Mouse (Mus musculus): ENCODE measurements around the gene Tcp11l1.
A peak's percentile ranks its signal among the peaks of the same experiment; 100 is the strongest.

The Tcp11l1 gene

GRCm38 (mm10) chr2:104712486-104712809, 479 bp upstream of the Tcp11l1 start:
- no peak for DNase-seq (ENCODE audit: low read depth, low spot score)

DNA sequence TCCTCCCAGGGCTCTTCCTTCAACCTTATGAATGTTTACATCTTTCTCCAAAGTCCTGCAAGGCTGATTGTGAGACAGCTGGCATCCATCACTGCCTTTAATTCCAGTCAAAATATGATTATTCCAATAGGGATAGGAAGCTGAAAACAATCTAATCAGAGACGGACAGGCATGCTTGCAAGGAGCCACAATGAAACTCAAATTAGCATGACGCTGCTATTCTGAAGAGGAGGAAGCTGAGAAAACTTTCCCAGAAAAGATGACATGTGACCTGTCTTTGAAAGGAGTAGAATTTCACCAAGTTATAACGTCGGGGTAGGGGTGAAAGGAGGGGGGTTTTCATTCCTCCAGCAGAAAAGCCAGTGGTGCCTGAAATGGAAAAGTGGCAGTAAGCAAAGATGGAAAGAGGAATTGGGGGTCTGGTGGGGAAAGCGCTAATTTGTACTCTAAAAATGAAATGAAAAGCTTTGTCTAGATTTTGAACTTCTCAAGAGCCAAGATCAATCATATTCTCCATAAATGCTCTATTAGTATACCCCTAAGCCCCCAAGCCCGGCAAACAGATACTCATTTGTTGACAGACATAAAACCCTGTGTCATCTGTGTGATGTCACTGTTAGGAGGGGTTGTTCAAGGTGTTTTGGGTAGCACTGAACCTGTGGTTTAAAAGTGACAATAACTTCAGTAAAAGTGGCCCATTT, 1.1 kb downstream of the Tcp11l1 start:
- DNase-seq (ENCODE audit: low read depth, low spot score) = no peak

GRCm38 (mm10) chr2:104709786-104710337, 2.1 kb downstream of the Tcp11l1 start:
- DNase-seq (ENCODE audit: low read depth, low spot score) = no peak

DNA sequence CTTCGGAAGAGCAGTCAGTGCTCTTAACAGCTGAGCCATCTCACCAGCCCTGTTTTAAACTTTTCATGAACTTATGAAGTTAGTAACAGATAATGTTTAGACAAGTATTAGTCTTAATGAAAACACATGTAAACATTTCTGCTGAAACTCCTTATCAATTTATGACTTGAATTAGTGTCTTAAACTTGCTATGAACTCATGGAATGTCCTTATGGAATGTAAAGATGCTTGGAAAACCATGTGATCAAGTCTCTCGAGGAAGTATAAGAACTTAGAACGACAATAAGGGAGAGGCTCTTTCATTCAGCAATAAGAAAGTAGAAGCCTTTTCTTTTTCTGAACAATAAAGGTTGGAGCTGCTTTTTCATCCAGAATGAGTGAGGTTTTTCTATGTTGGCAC, 7.6 kb downstream of the Tcp11l1 start:
- no peak for DNase-seq (ENCODE audit: low read depth, low spot score)

GRCm38 (mm10) chr2:104703158-104703557, 8.8 kb downstream of the Tcp11l1 start:
- DNase-seq (ENCODE audit: low read depth, low spot score) = no peak

DNA sequence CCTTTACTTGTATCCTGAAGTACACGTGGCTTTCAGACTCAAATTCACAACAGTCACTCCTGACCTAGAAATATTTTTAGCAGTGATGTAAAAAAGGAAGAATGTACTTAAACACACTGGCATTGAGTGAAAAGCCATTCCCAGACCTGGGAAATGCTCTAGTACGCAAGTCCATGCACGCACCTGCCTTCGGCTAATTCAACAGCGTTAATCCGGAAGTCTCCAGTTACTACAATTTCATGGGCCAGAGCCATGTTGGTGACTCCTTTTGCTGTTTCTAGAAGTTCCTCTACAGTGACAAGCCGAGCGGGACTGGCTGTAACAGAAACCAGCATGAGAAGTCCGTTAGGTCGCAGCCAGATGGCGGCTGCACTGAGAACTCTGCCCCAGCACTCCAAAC, 12.3 kb downstream of the Tcp11l1 start:
- DNase-seq (ENCODE audit: low read depth, low spot score) = no peak

DNA sequence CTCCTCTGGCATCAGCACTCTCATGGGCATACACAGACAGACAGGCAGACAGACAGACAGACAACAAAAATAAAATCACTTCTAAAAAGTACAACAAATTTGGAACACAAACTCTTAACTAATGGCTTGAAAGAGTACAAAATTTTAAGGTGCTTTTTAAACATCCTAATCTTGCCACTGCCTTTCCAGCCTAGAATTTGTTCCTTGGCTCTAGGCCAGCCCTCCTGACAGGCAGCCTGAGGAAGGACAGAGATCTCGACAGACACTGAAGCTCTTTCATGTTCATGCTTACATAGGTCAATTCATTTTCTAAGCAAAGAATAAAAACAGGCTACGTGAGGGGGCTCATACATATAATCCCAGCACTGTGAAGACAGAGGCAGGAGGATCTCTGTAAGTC, 19.4 kb downstream of the Tcp11l1 start:
- no peak for DNase-seq (ENCODE audit: low read depth, low spot score)

DNA sequence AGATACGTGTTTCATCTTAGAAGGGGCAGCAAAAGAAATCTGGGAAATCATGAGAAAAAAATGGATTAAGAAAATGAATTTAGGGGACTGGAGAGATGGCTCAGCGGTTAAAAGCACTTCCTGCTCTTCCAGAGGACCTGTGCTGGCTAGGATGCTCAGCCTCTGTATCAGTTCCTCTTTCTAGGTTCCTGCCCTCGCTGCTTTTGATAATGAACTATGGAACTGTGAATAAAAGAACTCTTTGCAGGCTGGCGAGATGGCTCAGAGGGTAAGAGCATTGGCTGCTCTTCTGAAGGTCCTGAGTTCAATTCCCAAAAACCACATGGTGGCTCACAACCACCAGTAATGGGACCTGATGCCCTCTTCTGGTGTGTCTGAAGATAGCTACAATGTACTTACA, 21.2 kb downstream of the Tcp11l1 start:
- no peak for DNase-seq (ENCODE audit: low read depth, low spot score)

DNA sequence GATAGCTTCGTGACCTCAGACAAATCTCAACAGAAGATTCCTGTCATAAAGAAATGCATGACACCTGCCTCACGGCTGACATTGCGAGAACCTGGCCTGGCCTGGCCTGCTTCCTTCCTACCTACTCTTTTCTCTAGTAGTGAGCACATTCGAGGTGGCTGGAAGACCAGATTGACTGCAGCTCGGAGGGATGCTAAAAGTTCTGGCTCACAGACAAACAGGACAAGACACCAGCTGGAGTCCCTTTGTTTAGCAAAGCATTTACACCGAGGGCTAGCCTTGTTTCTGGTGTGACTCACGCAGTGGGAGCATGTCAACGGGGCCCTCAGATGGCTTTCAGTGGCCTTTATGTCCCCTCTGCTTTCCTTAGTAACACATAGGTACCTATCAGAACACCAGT, 23.2 kb downstream of the Tcp11l1 start:
- DNase-seq (ENCODE audit: low read depth, low spot score) = no peak

- DNase-seq (ENCODE audit: low read depth, low spot score) = no peak
These were observed 23.6 kb downstream of the Tcp11l1 start for GRCm38 (mm10) chr2:104688321-104688720.

DNA sequence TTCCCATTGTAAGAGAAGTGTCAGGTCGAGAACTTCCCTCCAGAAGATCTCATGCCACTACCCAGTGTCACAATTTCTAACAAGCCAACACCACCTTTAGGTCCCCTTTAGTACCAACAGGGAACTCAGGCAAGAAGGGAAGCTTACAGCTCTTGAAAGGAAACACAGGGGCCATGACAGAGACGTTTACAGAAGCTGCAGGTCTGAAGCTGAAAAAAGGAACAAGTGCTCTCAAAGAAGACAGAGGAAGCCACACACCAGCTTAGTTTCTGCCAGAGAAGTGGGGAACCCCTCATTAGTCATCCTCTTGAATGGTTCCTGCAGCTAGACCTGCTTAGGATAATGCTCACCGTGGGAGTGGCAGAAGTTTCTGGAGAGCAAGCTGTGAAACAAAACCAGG, 24.7 kb downstream of the Tcp11l1 start:
- DNase-seq (ENCODE audit: low read depth, low spot score) = no peak

DNA sequence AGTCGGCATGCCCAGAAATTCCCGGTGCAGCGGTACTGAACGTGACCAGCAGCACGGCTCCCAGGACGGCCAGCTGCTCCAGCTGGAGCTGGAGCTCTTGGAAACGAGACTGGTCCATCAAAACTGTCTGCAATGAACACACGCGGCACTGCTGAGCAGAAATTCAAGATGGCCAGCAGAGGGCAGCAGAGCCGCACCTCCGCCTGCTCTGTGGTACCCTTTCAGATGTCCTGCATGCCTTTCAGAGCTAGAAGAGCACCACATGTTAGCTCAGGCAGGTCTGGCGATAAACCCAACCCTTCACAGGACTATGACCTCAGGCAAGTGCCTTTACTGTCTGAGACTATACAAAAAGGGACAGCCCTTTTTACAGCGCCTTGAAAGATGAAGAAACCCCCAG, 26.6 kb downstream of the Tcp11l1 start:
- peak; percentile 27 for DNase-seq (ENCODE audit: low read depth, low spot score)

GRCm38 (mm10) chr2:104684771-104685170, 27.2 kb downstream of the Tcp11l1 start:
- DNase-seq (ENCODE audit: low read depth, low spot score) = no peak

GRCm38 (mm10) chr2:104677326-104677725, 34.6 kb downstream of the Tcp11l1 start:
- no peak for DNase-seq (ENCODE audit: low read depth, low spot score)

GRCm38 (mm10) chr2:104671724-104672123, 40.2 kb downstream of the Tcp11l1 start:
- no peak for DNase-seq (ENCODE audit: low read depth, low spot score)

DNA sequence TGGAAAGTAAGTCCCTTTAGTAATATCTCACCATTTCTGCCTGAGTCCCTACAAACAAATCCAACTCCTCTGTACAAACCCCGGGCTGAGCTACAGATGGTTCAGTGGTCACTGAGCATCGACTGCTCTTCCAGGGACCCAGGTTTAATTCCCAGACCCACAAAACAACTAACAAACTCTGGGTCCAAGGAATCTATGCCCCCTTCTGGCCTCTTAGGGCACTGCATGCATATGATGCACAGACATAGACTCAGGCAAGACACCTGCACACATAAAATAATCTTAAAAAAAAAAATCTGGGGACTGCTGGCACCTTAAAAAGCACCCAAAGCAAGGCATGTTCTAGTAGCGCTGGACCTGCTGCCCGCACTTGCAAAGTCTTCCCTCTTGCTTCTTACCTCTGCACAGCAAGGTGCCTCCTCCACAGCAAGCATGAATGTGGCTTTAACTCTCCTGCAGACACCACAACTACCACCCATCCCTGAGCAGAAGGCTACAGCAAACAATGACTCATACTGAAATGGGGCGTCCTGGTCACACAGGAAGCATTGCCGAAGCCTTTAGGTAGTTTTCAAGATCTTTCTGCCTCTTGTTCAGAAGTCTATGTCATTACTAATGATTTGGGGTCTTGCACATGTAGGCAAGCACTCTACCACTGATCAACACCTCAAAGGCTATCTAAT, 42.7 kb downstream of the Tcp11l1 start:
- DNase-seq (ENCODE audit: low read depth, low spot score) = no peak

- DNase-seq (ENCODE audit: low read depth, low spot score) = no peak
These were observed 48.4 kb downstream of the Tcp11l1 start for GRCm38 (mm10) chr2:104663372-104664100.

DNA sequence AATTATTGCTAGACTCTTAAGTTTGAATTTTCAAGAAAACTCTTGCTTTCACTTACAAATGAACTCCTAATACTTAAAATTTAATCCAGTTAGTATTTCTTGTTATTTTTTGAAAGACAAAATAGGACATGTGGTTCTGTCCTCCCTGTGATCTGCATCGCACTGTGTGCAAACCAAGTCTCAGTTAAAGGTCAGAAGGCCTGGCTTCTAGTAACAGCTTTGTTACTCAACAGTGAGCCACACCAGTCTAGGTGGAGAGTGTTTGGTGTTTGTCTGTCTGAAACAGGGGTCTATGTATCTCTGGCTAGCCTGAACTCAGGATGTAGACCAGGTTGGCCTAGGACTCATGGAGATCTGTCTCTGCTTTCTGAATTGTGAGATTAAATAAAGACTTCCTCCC, 53.3 kb downstream of the Tcp11l1 start:
- no peak for DNase-seq (ENCODE audit: low read depth, low spot score)

DNA sequence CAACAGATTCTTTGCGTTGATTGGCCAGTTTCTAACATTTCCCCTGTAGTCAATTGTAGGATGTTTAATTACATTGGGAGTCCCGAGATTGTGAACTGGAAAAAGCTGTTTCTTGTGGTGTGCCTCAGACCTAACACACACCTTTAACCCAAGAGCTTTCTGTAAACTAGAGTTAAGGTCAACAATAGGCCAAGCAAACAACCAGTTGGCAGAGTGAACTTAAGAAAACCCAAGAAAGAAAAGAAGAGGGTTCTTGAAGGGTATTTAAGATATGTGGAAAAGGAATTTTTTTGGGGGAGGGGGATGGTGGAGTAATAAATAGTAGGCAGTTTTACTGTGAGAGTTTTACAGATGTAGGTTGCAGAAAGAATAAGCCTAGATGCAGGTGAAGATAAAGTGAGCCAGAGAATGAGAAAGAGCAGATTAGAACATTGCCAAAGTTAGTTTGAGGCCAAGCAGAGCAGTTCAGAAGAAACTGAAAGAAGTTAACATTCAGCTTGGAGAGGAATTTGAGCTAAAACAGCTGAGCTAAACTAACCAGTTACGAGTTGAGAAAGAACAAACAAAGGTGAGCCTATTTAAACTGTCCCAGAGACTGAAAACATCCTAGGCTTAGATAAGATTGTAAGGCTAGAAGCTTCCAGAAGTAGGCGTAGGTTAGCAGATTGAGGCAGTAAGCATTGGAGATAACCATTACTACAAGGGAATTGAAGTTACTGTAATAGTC, 95.8 kb downstream of the Tcp11l1 start:
- DNase-seq (ENCODE audit: low read depth, low spot score) = no peak

DNA sequence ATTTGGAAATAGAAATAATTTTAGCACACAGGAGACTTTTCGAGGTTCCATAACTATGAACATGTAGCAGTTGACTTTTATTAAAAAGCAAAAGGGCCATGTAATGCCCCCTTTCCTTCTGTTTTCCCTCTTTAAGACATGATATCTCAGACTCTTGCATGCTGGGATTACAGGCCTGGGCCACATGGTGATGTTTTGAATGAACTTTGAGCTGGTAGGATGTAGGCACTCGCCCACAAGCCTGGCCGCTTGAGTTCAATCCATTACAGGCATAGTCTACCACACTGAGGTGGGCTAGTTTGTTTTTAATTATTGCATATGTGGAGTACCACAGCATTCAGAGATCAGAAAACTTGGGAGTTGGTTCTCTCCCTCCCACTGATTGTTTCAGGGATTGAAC, 97.2 kb downstream of the Tcp11l1 start:
- DNase-seq (ENCODE audit: low read depth, low spot score) = no peak
